Mouse (Mus musculus) Muller cell, postnatal 12 days (primary cell): ENCODE data around the gene Catsperz.
A peak's percentile ranks its signal among the peaks of the same experiment; 100 is the strongest.

ENCODE experiments used
- DNase-seq: peaks from one replicate; pipeline ENCODE4 v3.0.0-alpha.2; 2015; ENCODE audit errors: inconsistent ontology term

Catsperz gene

GRCm38 (mm10) chr19:6924461-6925306, 496 bp downstream of the Catsperz start:
- peak; percentile 66 for DNase-seq

GRCm38 (mm10) chr19:6922901-6923735, 2.1 kb downstream of the Catsperz start:
- no peak for DNase-seq

GRCm38 (mm10) chr19:6921647-6922567, 3.3 kb downstream of the Catsperz start, which contains the start of gene Esrra:
TSS of gene Esrra (minus strand) at chr19:6921813.
- peak; percentile 100 for DNase-seq

- DNase-seq, result no peak
These were observed 4.2 kb downstream of the Catsperz start for GRCm38 (mm10) chr19:6920741-6921636.

- no peak for DNase-seq
These were observed 5.1 kb downstream of the Catsperz start for GRCm38 (mm10) chr19:6919876-6920740.

- DNase-seq, result no peak
These were observed 5.7 kb downstream of the Catsperz start for GRCm38 (mm10) chr19:6919431-6919830.

- DNase-seq, result no peak
These were observed 6.9 kb downstream of the Catsperz start for GRCm38 (mm10) chr19:6918321-6918720.

- DNase-seq, result no peak
These were observed 8.7 kb downstream of the Catsperz start for GRCm38 (mm10) chr19:6916496-6916895.

GRCm38 (mm10) chr19:6915276-6915675, 9.9 kb downstream of the Catsperz start:
- DNase-seq, result no peak

GRCm38 (mm10) chr19:6914540-6914939, 10.6 kb downstream of the Catsperz start:
- DNase-seq, result no peak

- DNase-seq, result no peak
These were observed 11.2 kb downstream of the Catsperz start for GRCm38 (mm10) chr19:6913991-6914390.

- DNase-seq, result no peak
These were observed 12.1 kb downstream of the Catsperz start for GRCm38 (mm10) chr19:6913036-6913435.

GRCm38 (mm10) chr19:6912205-6912970, 12.8 kb downstream of the Catsperz start:
- DNase-seq, result no peak

- DNase-seq, result no peak
These were observed 13.8 kb downstream of the Catsperz start for GRCm38 (mm10) chr19:6911101-6912074.

- peak; percentile 72 for DNase-seq
These were observed 14.9 kb downstream of the Catsperz start for GRCm38 (mm10) chr19:6910306-6910705.

GRCm38 (mm10) chr19:6909507-6910289, 15.5 kb downstream of the Catsperz start, which contains the start of the genes Trmt112 and Prdx5:
TSS of gene Trmt112 (plus strand) at chr19:6909698.
TSS of gene Prdx5 (minus strand) at chr19:6910106.
- peak; percentile 97 for DNase-seq

GRCm38 (mm10) chr19:6909021-6909420, 16.2 kb downstream of the Catsperz start:
- peak; percentile 68 for DNase-seq
